Mouse (Mus musculus) forebrain, embryonic 10.5 days (tissue): ENCODE results near the gene Abca8a. TPM values are rescaled to one million over a fixed set of nuclear protein-coding genes. Genes with fewer than 3 reads are reported as not detected.

ENCODE experiments used
- polyA plus RNA-seq: library from polyadenylated mRNA; unstranded; fragments of >200 nt; fragmentation: Nextera tagmentation; extraction: Ambion mirVana; gene quantifications from 2 replicates; pipeline ENCODE4 v1.2.1, GENCODE M21; 2016

Abca8a gene
- polyA plus RNA-seq, 1 experiment from 2014 or later = not detected

Other genes with a start within 250 kb of the Abca8a start
- gene Abca8b, start 100.1 kb downstream of the Abca8a start, polyA plus RNA-seq = 0.22 and 0.29 TPM in 2 replicates
- 2.0 and 2.9 TPM in 2 replicates for gene Abca9, start 72.2 kb upstream of the Abca8a start, polyA plus RNA-seq
- 0.02 and 0.15 TPM in 2 replicates for gene Abca6, start 155.8 kb upstream of the Abca8a start, polyA plus RNA-seq
- 2.6 and 2.9 TPM in 2 replicates for gene Abca5, start 241.7 kb upstream of the Abca8a start, polyA plus RNA-seq